Mouse (Mus musculus) cerebellum, adult 2 months (tissue): ENCODE data around the gene Loxl4. TPM values are rescaled to one million over a fixed set of nuclear protein-coding genes. Genes with fewer than 3 reads are reported as not detected.

Experiments used
- DNase-seq, 2 experiments: peaks; one replicate each; pipeline ENCODE4 v3.0.0; 2021
- H3K27ac ChIP-seq: fragments of 200-500 bp; 2 replicates; pipeline ENCODE4 v1.5.1; 2012; ENCODE audit warnings: low read length, control low read depth, inconsistent platforms; ENCODE audit not compliant: insufficient read depth
- H3K27me3 ChIP-seq: fragments of 200-500 bp; 2 replicates; pipeline ENCODE4 v1.6.1; 2012; ENCODE audit warnings: inconsistent platforms, mild to moderate bottlenecking, low read length, moderate library complexity; ENCODE audit not compliant: control insufficient read depth, insufficient read depth
- H3K4me1 ChIP-seq: fragments of 200-500 bp; 2 replicates; pipeline ENCODE4 v1.6.1; 2011; ENCODE audit warnings: low read length; ENCODE audit not compliant: control insufficient read depth, insufficient read depth
- H3K4me3 ChIP-seq: fragments of 200-500 bp; replicated peaks from 2 replicates; pipeline ENCODE3; 2011; ENCODE audit warnings: mild to moderate bottlenecking, low read depth, low read length, control low read depth; ENCODE audit not compliant: insufficient read depth
- CTCF ChIP-seq: fragments of 200-500 bp; IDR thresholded peaks from 2 replicates; pipeline ENCODE4 v1.5.1; 2011; ENCODE audit warnings: low read depth, mild to moderate bottlenecking, control low read depth, low read length, moderate library complexity, borderline replicate concordance; ENCODE audit not compliant: insufficient read depth
- POLR2A ChIP-seq: fragments of 200-500 bp; IDR thresholded peaks from 2 replicates; pipeline ENCODE4 v1.6.1; 2011; ENCODE audit warnings: low read length, control low read depth, borderline replicate concordance; ENCODE audit not compliant: insufficient read depth
- WGBS: fragments of 180-500 bp; shearing (Covaris S2); methylation state at CpG from one replicate; pipeline ENCODE4 v1.1.7; 2018; 5-methylcytosine and 5-hydroxymethylcytosine counted together
- polyA plus RNA-seq: library from polyadenylated mRNA; depleted of rRNA; stranded (reverse); fragments of >200 nt; gene quantifications from 2 replicates; pipeline ENCODE4 v1.2.3, GENCODE M21; 2012

The Loxl4 gene
- polyA plus RNA-seq, 1 experiment: 0.23 TPM

DNA sequence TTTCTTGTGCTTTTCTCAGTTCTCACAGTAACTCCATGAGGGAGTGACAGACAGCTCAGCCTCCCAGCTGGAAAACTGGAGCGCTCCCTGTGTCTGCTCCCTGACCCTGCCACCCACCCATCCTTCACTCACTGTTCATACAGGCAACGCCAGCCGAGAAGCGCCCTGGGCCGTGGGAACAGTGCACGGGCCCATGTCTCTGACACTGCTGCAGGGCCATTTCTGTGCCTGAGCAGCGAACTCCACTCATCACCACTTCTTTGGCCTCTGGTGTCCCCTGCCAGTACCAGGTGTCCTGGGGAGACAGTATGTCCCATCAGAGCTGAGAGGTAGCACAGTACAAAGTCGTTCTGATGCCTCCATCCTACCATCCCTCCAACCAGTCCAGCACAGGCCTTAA is 10.6 kb downstream of the Loxl4 start:
- WGBS: 68% methylated on average over 8 of the region's 8 CpGs

DNA sequence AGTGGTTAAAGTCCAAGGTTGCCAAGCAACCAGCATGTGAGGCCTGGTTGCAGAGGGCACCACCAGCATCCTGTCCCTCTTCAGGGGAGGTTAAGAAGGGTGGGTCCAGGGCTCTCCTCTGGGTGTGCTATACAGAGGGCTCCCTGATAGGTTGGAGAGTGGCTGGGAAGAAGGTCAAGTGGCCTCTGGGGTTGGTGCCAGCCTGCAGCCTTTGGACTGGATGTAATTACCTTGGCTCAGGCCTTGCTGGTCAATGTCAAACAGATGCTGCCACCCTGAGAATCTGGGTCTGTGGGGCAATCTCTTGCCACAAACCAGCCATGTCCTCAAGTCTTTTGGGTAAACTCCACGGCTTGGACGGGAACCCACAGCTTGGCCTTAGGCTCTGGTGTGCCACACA is 11.2 kb downstream of the Loxl4 start:
- Histone ChIP-seq H3K4me1 (peaks cover 11% of the 10 kb centered on the region), H3K27ac (no peak overlapping the region), H3K27me3 (no peaks in the 10 kb centered on the region), H3K4me3 (no peak overlapping the region)
- peak; percentile 29 to 33 for DNase-seq
- no peak for TF ChIP-seq CTCF
- no peak for TF ChIP-seq POLR2A
- WGBS: 27% methylated on average over 2 of the region's 2 CpGs

More for the DNA sequence above, 10.6 kb downstream of the Loxl4 start:
- Histone ChIP-seq H3K27ac (no peak overlapping the region), H3K4me1 (peaks cover 11% of the 10 kb centered on the region), H3K27me3 (no peaks in the 10 kb centered on the region), H3K4me3 (no peak overlapping the region)
- no peak for DNase-seq
- TF ChIP-seq CTCF: no peak
- TF ChIP-seq POLR2A: no peak

DNA sequence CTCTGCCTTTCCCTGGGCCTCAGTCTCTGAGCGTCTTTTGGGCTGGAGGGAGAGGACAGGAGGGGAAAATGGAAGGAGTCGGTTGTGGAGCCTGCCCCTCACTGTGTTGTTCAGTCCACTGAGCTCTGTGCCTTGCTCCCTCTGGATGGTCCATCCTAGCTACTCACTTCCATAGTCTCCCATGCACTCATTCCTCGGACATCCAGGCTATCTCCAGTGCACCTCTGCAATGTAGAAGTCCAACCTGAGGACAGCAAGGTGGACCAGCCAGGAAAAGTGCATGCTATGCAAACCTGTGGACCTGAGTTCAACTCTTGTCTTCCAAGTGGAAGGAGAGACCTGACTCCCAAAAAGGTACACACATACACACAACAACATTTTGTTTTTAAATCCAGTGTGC is 12.0 kb downstream of the Loxl4 start:
- Histone ChIP-seq H3K27me3 (no peaks in the 10 kb centered on the region), H3K4me3 (no peak overlapping the region), H3K27ac (no peak overlapping the region), H3K4me1 (peaks cover 11% of the 10 kb centered on the region)
- no peak for TF ChIP-seq CTCF
- TF ChIP-seq POLR2A: no peak
- WGBS: 72% methylated on average over 3 of the region's 3 CpGs
- no peak for DNase-seq

GRCm38 (mm10) chr19:42599891-42600290 is 12.7 kb downstream of the Loxl4 start:
- DNase-seq: no peak
- H3K4me1 ChIP-seq: peaks cover 11% of the 10 kb centered on the region
- H3K4me3 ChIP-seq: no peak overlapping the region
- WGBS: 58% methylated on average over 17 of the region's 17 CpGs
- H3K27me3 ChIP-seq: no peaks in the 10 kb centered on the region
- no peak for TF ChIP-seq CTCF
- TF ChIP-seq POLR2A: no peak
- H3K27ac ChIP-seq: no peak overlapping the region

DNA sequence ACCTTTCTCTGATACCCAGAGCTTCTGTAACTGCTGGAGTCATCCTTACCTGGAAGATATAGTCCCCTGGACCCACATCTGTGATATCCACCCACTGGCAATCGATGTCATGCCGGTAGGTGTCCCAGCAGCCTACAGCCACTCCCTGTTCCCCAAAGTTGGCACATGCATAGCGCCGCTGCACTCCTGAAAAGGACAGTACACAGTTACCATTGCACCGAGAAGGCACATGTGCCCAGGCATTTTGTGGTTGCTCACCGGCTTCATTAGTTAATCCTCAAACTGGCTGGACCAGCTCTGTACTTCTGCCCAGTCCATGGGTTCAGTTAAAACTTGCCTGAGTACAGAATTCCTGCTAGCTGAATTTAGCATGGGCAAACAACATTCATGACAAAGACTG is 14.7 kb downstream of the Loxl4 start:
- H3K27ac ChIP-seq: no peak overlapping the region
- H3K4me1 ChIP-seq: peaks cover 11% of the 10 kb centered on the region
- no peaks in the 10 kb centered on the region for H3K27me3 ChIP-seq
- 90% methylated on average over 6 of the region's 6 CpGs for WGBS
- TF ChIP-seq CTCF (no peak), POLR2A (no peak)
- no peak overlapping the region for H3K4me3 ChIP-seq
- no peak for DNase-seq

DNA sequence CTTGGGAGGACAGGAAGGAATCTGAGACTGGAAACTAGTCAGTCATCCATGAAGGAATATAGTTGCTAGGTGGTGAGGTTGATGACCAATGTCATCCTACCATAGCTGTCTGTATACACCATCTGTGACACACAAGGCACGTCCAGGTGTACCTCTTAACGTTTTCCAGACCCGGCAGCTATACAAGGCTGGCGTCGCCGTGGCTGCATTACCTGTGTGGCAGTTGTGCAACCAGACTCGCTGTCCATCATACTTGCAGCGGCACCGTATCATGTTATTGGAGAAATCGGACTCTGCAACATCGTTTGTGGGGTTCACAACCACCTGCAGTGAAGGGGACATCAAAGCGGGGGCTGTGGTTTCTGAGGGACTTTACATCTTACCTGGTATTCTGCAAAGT is 15.3 kb downstream of the Loxl4 start:
- 93% methylated on average over 12 of the region's 12 CpGs for WGBS
- no peak for DNase-seq

GRCm38 (mm10) chr19:42595066-42595465 is 17.5 kb downstream of the Loxl4 start:
- 80% methylated on average over 6 of the region's 6 CpGs for WGBS
- no peak for TF ChIP-seq CTCF
- no peak for TF ChIP-seq POLR2A
- Histone ChIP-seq H3K27ac (no peak overlapping the region), H3K4me3 (no peak overlapping the region), H3K27me3 (no peaks in the 10 kb centered on the region), H3K4me1 (0 out of 2 replicates have a peak, but pooled peaks cover 2% of the 10 kb centered on the region)
- DNase-seq: peak; percentile 45 to 65

More for the DNA sequence above, 15.3 kb downstream of the Loxl4 start:
- TF ChIP-seq POLR2A (no peak), CTCF (no peak)
- no peak overlapping the region for H3K4me3 ChIP-seq
- H3K4me1 ChIP-seq: peaks cover 11% of the 10 kb centered on the region
- H3K27me3 ChIP-seq: no peaks in the 10 kb centered on the region
- no peak overlapping the region for H3K27ac ChIP-seq

GRCm38 (mm10) chr19:42593456-42593855 is 19.2 kb downstream of the Loxl4 start:
- no peak for TF ChIP-seq CTCF
- TF ChIP-seq POLR2A: no peak
- no peak for DNase-seq
- H3K27ac ChIP-seq: no peak overlapping the region
- 94% methylated on average over 6 of the region's 6 CpGs for WGBS
- H3K4me1 ChIP-seq: no peaks in the 10 kb centered on the region
- H3K27me3 ChIP-seq: no peaks in the 10 kb centered on the region
- no peak overlapping the region for H3K4me3 ChIP-seq

DNA sequence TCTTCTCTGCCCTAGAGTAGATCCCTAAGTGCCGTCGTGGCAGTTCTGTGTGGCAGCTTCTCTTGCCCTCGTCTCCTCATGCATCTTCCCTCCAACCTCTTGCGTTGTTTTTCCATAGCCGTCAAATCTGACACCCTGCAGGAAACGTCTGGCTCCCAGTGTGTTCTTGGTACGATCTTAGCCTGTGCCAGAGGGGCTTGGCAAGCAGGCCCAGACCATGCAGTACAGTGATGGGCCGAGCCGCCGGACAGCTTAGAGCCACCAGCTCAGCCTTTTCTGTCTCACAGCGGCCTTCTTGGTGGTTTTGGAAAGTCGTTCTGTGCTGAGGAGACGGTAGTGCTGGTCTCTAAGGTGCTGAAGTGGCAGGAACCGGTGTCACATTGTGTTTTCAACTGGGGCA is 21.1 kb downstream of the Loxl4 start:
- Histone ChIP-seq H3K4me1 (no peaks in the 10 kb centered on the region), H3K27ac (no peak overlapping the region), H3K27me3 (no peaks in the 10 kb centered on the region), H3K4me3 (no peak overlapping the region)
- no peak for DNase-seq
- TF ChIP-seq CTCF (no peak), POLR2A (no peak)
- 25% methylated on average over 14 of the region's 14 CpGs for WGBS

DNA sequence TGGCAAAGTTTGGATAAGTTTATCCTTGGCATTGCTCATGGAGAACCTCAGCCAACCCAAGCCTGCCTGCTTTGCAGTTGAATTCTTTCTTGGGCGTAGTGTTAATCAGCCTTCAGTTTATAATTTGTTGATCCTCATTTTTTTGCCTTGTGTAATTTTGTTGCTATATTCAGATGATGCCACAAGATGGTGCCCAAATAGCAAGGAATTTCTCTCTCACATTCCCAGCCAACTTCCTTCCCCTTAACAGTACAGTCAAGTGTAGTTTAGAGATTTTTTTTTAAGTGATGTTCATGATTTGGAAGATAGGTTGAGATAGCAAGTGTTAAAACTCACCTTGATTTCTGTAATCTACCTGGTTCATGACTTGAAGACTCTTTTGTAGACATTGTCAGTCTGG is 23.4 kb downstream of the Loxl4 start:
- Histone ChIP-seq H3K27me3 (no peaks in the 10 kb centered on the region), H3K27ac (no peak overlapping the region), H3K4me3 (no peak overlapping the region), H3K4me1 (0 out of 2 replicates have a peak, but pooled peaks cover 2% of the 10 kb centered on the region)
- WGBS: 48% methylated on average over 1 of the region's 1 CpGs
- no peak for TF ChIP-seq CTCF
- TF ChIP-seq POLR2A: no peak
- no peak for DNase-seq
